Mouse (Mus musculus): ENCODE measurements at regions not wholly inside any gene's neighbourhood (a gene's known extent, or its start where the extent isn't known, plus 50 kb on each side); places are given as distances from the start of the nearest gene placed in this dataset.

DNA sequence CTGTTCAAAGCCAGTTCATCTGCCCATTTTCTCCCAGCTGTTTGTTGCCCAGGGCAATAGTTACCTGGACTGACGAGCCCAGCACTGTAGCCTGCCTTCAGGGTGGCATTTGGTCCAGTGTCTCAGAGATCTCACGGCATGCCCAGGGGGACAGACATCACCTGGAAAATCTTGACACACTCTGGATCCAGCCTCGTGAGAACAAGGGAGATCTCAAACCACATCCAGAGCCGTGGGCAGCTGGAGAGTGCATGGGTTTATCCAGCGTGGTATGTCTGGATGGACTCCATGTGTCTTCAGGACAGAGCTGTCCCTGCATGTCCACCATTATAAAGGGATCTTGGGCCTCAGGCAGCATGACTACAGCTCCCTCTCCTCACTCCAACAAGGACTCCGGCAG lies 116.6 kb upstream of the Zdhhc25 start:
- H3K4me2 ChIP-seq (replicated peaks; ENCODE audit: low read depth, low read length) = no peak overlapping the region
- H3K9ac ChIP-seq (replicated peaks; ENCODE audit: low read depth) = no peak overlapping the region
- H3K9me3 ChIP-seq (ENCODE audit: low read length) = no peaks in the 10 kb centered on the region
- no peak overlapping the region for H3K27ac ChIP-seq (ENCODE audit: low read length)
- DNase-seq (ENCODE audit: low spot score) (no peak), ATAC-seq (no peak)
- no peaks in the 10 kb centered on the region for H3K36me3 ChIP-seq (ENCODE audit: insufficient read depth, low read length)
- no peaks in the 10 kb centered on the region for H3K27me3 ChIP-seq (replicated peaks; ENCODE audit: insufficient read depth, low read length)
- TF ChIP-seq EP300 (IDR thresholded peaks at IDR 0.05) (no peak), CTCF (IDR thresholded peaks at IDR 0.05) (no peak)
- no peaks in the 10 kb centered on the region for H3K4me1 ChIP-seq (ENCODE audit: insufficient read depth, low read depth, low read length)
- no peak overlapping the region for H3K4me3 ChIP-seq (ENCODE audit: low read depth, low read length)
- 74% methylated on average over 6 of the region's 6 CpGs for WGBS

DNA sequence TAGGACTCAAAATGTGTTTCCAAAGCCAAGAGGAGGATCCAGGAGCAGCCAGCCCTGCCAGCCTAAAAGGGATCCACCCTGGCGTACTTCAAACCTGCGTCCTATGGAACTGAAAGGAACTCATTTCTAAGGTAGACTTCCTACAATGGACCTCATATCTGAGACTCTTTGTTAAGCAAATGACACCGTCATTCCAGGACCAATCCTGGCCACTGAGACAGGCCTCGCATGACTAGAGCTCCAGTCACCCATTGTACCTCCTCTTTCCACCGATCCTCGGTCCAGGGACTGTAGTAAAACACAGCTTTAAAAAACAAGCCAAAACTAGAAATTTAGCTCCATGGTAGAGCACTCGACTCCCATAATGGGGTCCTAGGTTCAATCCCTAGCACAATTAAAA lies 110.4 kb upstream of the Zdhhc25 start:
- Histone ChIP-seq H3K4me1 (ENCODE audit: insufficient read depth, low read depth, low read length) (no peaks in the 10 kb centered on the region), H3K9me3 (ENCODE audit: low read length) (no peaks in the 10 kb centered on the region), H3K9ac (replicated peaks; ENCODE audit: low read depth) (no peak overlapping the region), H3K4me2 (replicated peaks; ENCODE audit: low read depth, low read length) (no peak overlapping the region), H3K27me3 (replicated peaks; ENCODE audit: insufficient read depth, low read length) (no peaks in the 10 kb centered on the region), H3K27ac (ENCODE audit: low read length) (no peak overlapping the region), H3K4me3 (ENCODE audit: low read depth, low read length) (no peak overlapping the region), H3K36me3 (ENCODE audit: insufficient read depth, low read length) (no peaks in the 10 kb centered on the region)
- WGBS = 85% methylated on average over 7 of the region's 7 CpGs
- no peak for DNase-seq (ENCODE audit: low spot score)
- ATAC-seq = no peak
- no peak for TF ChIP-seq CTCF (IDR thresholded peaks at IDR 0.05)
- no peak for TF ChIP-seq EP300 (IDR thresholded peaks at IDR 0.05)

DNA sequence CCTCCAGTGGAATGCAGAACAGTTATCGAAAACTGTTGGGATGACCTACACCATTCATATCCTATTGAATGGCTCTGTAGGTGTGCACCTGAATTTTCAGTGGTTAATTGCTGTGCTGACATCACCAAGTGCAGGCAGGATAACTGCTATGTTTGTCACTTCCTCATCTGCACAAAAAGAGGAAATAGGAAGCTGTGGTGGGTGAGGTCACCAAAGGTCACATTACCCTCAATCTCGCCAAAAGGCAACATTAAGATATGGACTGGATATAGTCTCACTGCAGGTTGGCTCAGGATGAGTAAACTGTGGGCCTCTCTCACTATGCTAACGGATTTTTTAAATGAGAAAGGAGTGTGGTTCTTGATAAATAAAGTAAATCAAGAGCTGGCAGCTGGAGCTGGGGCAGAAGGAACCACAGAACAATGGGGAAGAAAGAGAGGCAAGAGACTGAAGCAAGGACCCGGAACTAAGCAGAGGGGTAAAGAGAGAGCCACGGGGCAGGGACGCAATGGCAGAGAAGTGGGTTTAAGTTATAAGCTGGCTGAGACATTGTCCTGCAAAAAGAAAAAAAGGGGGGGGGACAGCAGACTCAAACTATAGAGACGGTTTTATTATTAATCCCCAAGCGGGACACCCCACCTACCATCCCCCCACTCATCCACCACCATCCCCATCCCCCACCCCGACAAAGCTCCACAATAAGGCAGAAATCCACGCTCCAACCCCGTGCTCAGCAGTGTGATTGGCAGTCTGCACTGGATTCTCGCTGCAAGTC lies 109.6 kb upstream of the Zdhhc25 start:
- no peak overlapping the region for H3K9ac ChIP-seq (replicated peaks; ENCODE audit: low read depth)
- no peaks in the 10 kb centered on the region for H3K27me3 ChIP-seq (replicated peaks; ENCODE audit: insufficient read depth, low read length)
- 53% methylated on average over 12 of the region's 12 CpGs for WGBS
- H3K4me1 ChIP-seq (ENCODE audit: insufficient read depth, low read depth, low read length) = no peaks in the 10 kb centered on the region
- ATAC-seq = no peak
- H3K27ac ChIP-seq (ENCODE audit: low read length) = no peak overlapping the region
- peak; percentile 21 for DNase-seq (ENCODE audit: low spot score)
- H3K36me3 ChIP-seq (ENCODE audit: insufficient read depth, low read length) = no peaks in the 10 kb centered on the region
- TF ChIP-seq CTCF (IDR thresholded peaks at IDR 0.05) (no peak), EP300 (IDR thresholded peaks at IDR 0.05) (no peak)
- no peak overlapping the region for H3K4me3 ChIP-seq (ENCODE audit: low read depth, low read length)
- no peaks in the 10 kb centered on the region for H3K9me3 ChIP-seq (ENCODE audit: low read length)
- H3K4me2 ChIP-seq (replicated peaks; ENCODE audit: low read depth, low read length) = no peak overlapping the region

DNA sequence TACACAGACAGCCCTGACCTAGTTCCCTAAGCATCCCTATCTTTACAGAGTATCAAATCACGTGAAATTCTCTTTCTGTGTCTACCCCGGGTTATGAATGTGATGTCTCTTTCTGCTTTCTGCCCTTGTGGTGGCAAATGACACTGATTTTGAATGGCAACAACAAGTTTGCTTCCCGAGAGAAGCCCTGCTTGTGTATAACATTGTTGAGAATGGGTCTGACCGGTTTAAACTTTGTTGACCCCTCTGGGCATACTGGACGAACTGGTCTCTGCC lies 109.1 kb upstream of the Zdhhc25 start:
- H3K4me3 ChIP-seq (ENCODE audit: low read depth, low read length) = no peak overlapping the region
- WGBS = 56% methylated on average over 5 of the region's 5 CpGs

DNA sequence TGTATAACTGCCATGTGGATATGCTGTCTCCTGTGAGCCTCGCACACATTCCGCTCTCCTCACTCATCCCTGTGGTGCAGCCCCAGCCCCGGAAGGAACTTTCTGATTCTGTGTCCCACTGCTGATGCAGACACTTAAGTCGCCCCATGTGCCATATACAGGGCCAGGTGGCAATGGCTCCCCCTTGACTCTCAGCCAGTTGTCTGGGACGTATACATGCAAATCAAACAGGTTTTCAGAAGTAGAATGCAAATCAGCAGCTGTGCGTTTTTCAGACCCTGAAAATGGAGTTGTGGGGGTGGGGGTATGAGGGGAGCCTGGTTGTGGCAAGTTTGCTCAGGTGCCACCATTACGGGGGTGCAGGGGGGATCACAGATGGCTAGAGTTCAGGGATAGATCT lies 102.1 kb upstream of the Zdhhc25 start:
- 76% methylated on average over 7 of the region's 7 CpGs for WGBS
- H3K27ac ChIP-seq (ENCODE audit: low read length) = no peak overlapping the region
- TF ChIP-seq EP300 (IDR thresholded peaks at IDR 0.05) = no peak
- TF ChIP-seq CTCF (IDR thresholded peaks at IDR 0.05) = no peak
- no peaks in the 10 kb centered on the region for H3K9me3 ChIP-seq (ENCODE audit: low read length)
- ATAC-seq (no peak), DNase-seq (ENCODE audit: low spot score) (no peak)
- H3K36me3 ChIP-seq (ENCODE audit: insufficient read depth, low read length) = no peaks in the 10 kb centered on the region
- no peaks in the 10 kb centered on the region for H3K27me3 ChIP-seq (replicated peaks; ENCODE audit: insufficient read depth, low read length)
- H3K4me1 ChIP-seq (ENCODE audit: insufficient read depth, low read depth, low read length) = no peaks in the 10 kb centered on the region
- H3K4me3 ChIP-seq (ENCODE audit: low read depth, low read length) = no peak overlapping the region
- no peak overlapping the region for H3K4me2 ChIP-seq (replicated peaks; ENCODE audit: low read depth, low read length)
- no peak overlapping the region for H3K9ac ChIP-seq (replicated peaks; ENCODE audit: low read depth)

More for the DNA sequence above, 109.1 kb upstream of the Zdhhc25 start:
- Histone ChIP-seq H3K36me3 (ENCODE audit: insufficient read depth, low read length) (no peaks in the 10 kb centered on the region), H3K27ac (ENCODE audit: low read length) (no peak overlapping the region), H3K4me2 (replicated peaks; ENCODE audit: low read depth, low read length) (no peak overlapping the region), H3K9me3 (ENCODE audit: low read length) (no peaks in the 10 kb centered on the region), H3K27me3 (replicated peaks; ENCODE audit: insufficient read depth, low read length) (no peaks in the 10 kb centered on the region), H3K9ac (replicated peaks; ENCODE audit: low read depth) (no peak overlapping the region), H3K4me1 (ENCODE audit: insufficient read depth, low read depth, low read length) (no peaks in the 10 kb centered on the region)
- TF ChIP-seq CTCF (IDR thresholded peaks at IDR 0.05) (no peak), EP300 (IDR thresholded peaks at IDR 0.05) (no peak)
- DNase-seq (ENCODE audit: low spot score) (no peak), ATAC-seq (no peak)

DNA sequence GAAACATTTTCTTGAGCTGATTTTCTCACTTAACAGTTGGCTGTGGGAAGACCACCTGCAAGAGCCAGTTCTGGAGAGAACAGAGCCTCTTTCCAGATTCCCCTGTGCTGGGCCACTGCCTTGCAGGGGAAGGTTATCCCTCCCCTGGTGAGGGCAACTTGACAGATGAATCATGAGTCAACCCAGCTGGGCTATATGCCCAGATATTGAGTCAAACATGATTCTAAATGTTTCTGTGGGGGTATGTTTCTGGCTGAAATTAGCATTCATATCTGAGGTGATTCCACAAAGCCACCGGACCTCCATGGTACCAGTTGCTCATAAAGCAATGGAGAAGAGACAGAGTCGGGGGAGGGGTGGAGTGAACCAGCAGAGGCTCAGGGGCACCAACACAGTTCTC lies 97.8 kb upstream of the Zdhhc25 start:
- 79% methylated on average over 2 of the region's 2 CpGs for WGBS
- DNase-seq (ENCODE audit: low spot score) = no peak
- Histone ChIP-seq H3K9me3 (ENCODE audit: low read length) (no peaks in the 10 kb centered on the region), H3K36me3 (ENCODE audit: insufficient read depth, low read length) (no peaks in the 10 kb centered on the region), H3K27me3 (replicated peaks; ENCODE audit: insufficient read depth, low read length) (no peaks in the 10 kb centered on the region), H3K9ac (replicated peaks; ENCODE audit: low read depth) (no peak overlapping the region), H3K4me1 (ENCODE audit: insufficient read depth, low read depth, low read length) (no peaks in the 10 kb centered on the region), H3K4me2 (replicated peaks; ENCODE audit: low read depth, low read length) (no peak overlapping the region), H3K4me3 (ENCODE audit: low read depth, low read length) (no peak overlapping the region), H3K27ac (ENCODE audit: low read length) (no peak overlapping the region)
- no peak for ATAC-seq
- TF ChIP-seq CTCF (IDR thresholded peaks at IDR 0.05) = no peak
- TF ChIP-seq EP300 (IDR thresholded peaks at IDR 0.05) = no peak

DNA sequence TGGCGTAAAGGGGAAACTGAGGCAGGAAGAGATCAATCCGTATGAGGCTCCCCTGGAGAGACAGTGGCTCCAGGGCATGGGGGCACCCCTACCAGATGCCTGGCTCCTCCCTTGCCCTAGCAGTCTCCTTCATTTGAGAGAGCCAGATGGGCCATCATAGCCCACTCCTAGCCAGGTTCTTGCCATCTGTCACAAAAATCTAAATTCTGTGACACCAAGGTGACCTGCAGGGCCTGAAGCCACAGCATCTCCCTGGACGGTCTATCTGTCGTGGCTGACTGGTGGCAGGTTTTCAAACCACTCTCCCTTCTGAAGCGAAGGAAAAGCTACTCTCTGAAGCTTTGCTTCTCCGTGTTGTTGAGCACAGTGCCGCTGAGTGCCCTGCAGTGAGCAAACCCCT lies 96.2 kb upstream of the Zdhhc25 start:
- DNase-seq (ENCODE audit: low spot score) (no peak), ATAC-seq (no peak)
- Histone ChIP-seq H3K36me3 (ENCODE audit: insufficient read depth, low read length) (no peaks in the 10 kb centered on the region), H3K27me3 (replicated peaks; ENCODE audit: insufficient read depth, low read length) (no peaks in the 10 kb centered on the region), H3K9me3 (ENCODE audit: low read length) (no peaks in the 10 kb centered on the region), H3K4me3 (ENCODE audit: low read depth, low read length) (no peak overlapping the region), H3K9ac (replicated peaks; ENCODE audit: low read depth) (no peak overlapping the region), H3K27ac (ENCODE audit: low read length) (no peak overlapping the region), H3K4me2 (replicated peaks; ENCODE audit: low read depth, low read length) (no peak overlapping the region), H3K4me1 (ENCODE audit: insufficient read depth, low read depth, low read length) (no peaks in the 10 kb centered on the region)
- WGBS = 67% methylated on average over 7 of the region's 7 CpGs
- TF ChIP-seq EP300 (IDR thresholded peaks at IDR 0.05) (no peak), CTCF (IDR thresholded peaks at IDR 0.05) (no peak)

All from lung, postnatal 0 days (tissue).